Mouse (Mus musculus) CH12.LX (cell line): ENCODE results near the gene Gm10644. TPM values are rescaled to one million over a fixed set of nuclear protein-coding genes. Genes with fewer than 3 reads are reported as not detected.
A peak's percentile ranks its signal among the peaks of the same experiment; 100 is the strongest.

ENCODE experiments used
- DNase-seq: peaks from one replicate; pipeline ENCODE4 v3.0.0-alpha.2; 2013; ENCODE audit errors: extremely low read depth
- H3K27ac ChIP-seq: 2 replicates; pipeline ENCODE4 v1.5.1; 2012; ENCODE audit warnings: low read depth, mild to moderate bottlenecking, control low read depth, moderate library complexity; ENCODE audit not compliant: insufficient read depth
- H3K27me3 ChIP-seq: replicated peaks from 2 replicates; pipeline ENCODE3; 2012; ENCODE audit warnings: inconsistent platforms
- H3K36me3 ChIP-seq, 2 experiments: replicated peaks in 1 of 2; 2 replicates each; pipeline versions ENCODE3 to v1.6.1; 2012; ENCODE audit warnings: inconsistent platforms in 1 of 2, low read length in 1 of 2, mild to moderate bottlenecking in 1 of 2, mixed read lengths in 1 of 2, moderate library complexity in 1 of 2; ENCODE audit not compliant: control insufficient read depth in 1 of 2, insufficient read depth in 1 of 2
- H3K4me1 ChIP-seq, 2 experiments: 2 replicates each; pipeline ENCODE4 v1.6.1; 2012; ENCODE audit warnings: inconsistent platforms in 1 of 2, moderate library complexity in 1 of 2; ENCODE audit not compliant: insufficient read depth in 2 of 2, control insufficient read depth in 1 of 2
- H3K4me2 ChIP-seq: 2 replicates; pipeline ENCODE4 v1.6.1; 2012; ENCODE audit warnings: low read depth, mild to moderate bottlenecking, control low read depth; ENCODE audit not compliant: poor library complexity, insufficient read depth, severe bottlenecking
- H3K4me3 ChIP-seq, 3 experiments: fragments of 150-350 bp in 1 of 3; sonication (generic) in 1 of 3; replicated peaks in 1 of 3; 2 replicates each; pipeline versions ENCODE3 to v1.5.1; 2011 to 2012; ENCODE audit warnings: low read depth in 2 of 3, low read length in 2 of 3, mild to moderate bottlenecking in 2 of 3, moderate library complexity in 2 of 3, control low read depth in 1 of 3, improper control_type of control experiment in 1 of 3, inconsistent platforms in 1 of 3, mixed read lengths in 1 of 3; ENCODE audit not compliant: poor library complexity in 1 of 3
- H3K79me2 ChIP-seq: replicated peaks from 2 replicates; pipeline ENCODE4 v1.6.1; 2012; ENCODE audit warnings: mild to moderate bottlenecking, moderate library complexity; ENCODE audit not compliant: control insufficient read depth, poor library complexity, insufficient read depth, severe bottlenecking; ENCODE audit errors: extremely low read depth
- H3K9ac ChIP-seq: 2 replicates; pipeline ENCODE4 v1.6.1; 2012; ENCODE audit warnings: low read depth, mild to moderate bottlenecking, control low read depth, moderate library complexity; ENCODE audit not compliant: insufficient read depth
- H3K9me3 ChIP-seq: replicated peaks from 2 replicates; pipeline ENCODE3; 2012; ENCODE audit warnings: low read length, inconsistent platforms, mixed read lengths
- BHLHE40 ChIP-seq: IDR thresholded peaks from 2 replicates; pipeline ENCODE4 v1.6.1; 2011; ENCODE audit warnings: mild to moderate bottlenecking, low read depth, low read length, improper control_type of control experiment
- CHD2 ChIP-seq: IDR thresholded peaks from 2 replicates; pipeline ENCODE4 v1.6.1; 2011; ENCODE audit warnings: low read length, improper control_type of control experiment
- CTCF ChIP-seq, 2 experiments: IDR thresholded peaks in 1 of 2; conservative IDR thresholded peaks in 1 of 2; 2 replicates each; pipeline ENCODE4 v1.5.1; 2011 to 2012; ENCODE audit warnings: low read depth in 2 of 2, low read length in 2 of 2, improper control_type of control experiment in 1 of 2, inconsistent platforms in 1 of 2, mild to moderate bottlenecking in 1 of 2, moderate library complexity in 1 of 2
- ELF1 ChIP-seq: IDR thresholded peaks from 2 replicates; pipeline ENCODE4 v1.6.1; 2014; ENCODE audit warnings: low read depth, mild to moderate bottlenecking, inconsistent platforms, low read length, improper control_type of control experiment
- GABPA ChIP-seq: IDR thresholded peaks from 2 replicates; pipeline ENCODE4 v1.6.1; 2012; ENCODE audit warnings: low read depth, low read length, improper control_type of control experiment, inconsistent platforms; ENCODE audit not compliant: insufficient replicate concordance
- IRF4 ChIP-seq: IDR thresholded peaks from 2 replicates; pipeline ENCODE4 v1.6.1; 2014; ENCODE audit warnings: low read depth, mild to moderate bottlenecking, inconsistent platforms, low read length, improper control_type of control experiment
- KAT2A ChIP-seq: IDR thresholded peaks from 2 replicates; pipeline ENCODE4 v1.6.1; 2012; ENCODE audit warnings: low read length, improper control_type of control experiment, inconsistent platforms; ENCODE audit not compliant: insufficient replicate concordance
- MAFK ChIP-seq: IDR thresholded peaks from 2 replicates; pipeline ENCODE4 v1.6.1; 2011; ENCODE audit warnings: low read length, improper control_type of control experiment; ENCODE audit not compliant: insufficient replicate concordance
- MAZ ChIP-seq: IDR thresholded peaks from 2 replicates; pipeline ENCODE4 v1.6.1; 2012; ENCODE audit warnings: low read depth, mild to moderate bottlenecking, inconsistent platforms, low read length, improper control_type of control experiment, moderate library complexity
- MXI1 ChIP-seq: IDR thresholded peaks from 2 replicates; pipeline ENCODE4 v1.6.1; 2011; ENCODE audit warnings: mild to moderate bottlenecking, low read depth, low read length, improper control_type of control experiment
- NELFE ChIP-seq: IDR thresholded peaks from 2 replicates; pipeline ENCODE4 v1.6.1; 2011; ENCODE audit warnings: low read depth, low read length, improper control_type of control experiment
- PAX5 ChIP-seq: IDR thresholded peaks from 2 replicates; pipeline ENCODE4 v1.6.1; 2012; ENCODE audit warnings: low read length, inconsistent platforms, mixed read lengths
- POLR2A ChIP-seq: IDR thresholded peaks from 2 replicates; pipeline ENCODE4 v1.6.1; 2011; ENCODE audit warnings: low read depth, mild to moderate bottlenecking, improper control_type of control experiment, low read length
- RAD21 ChIP-seq: IDR thresholded peaks from 2 replicates; pipeline ENCODE4 v1.6.1; 2011; ENCODE audit warnings: low read depth, mild to moderate bottlenecking, low read length, improper control_type of control experiment, moderate library complexity
- RCOR1 ChIP-seq: conservative IDR thresholded peaks from 2 replicates; pipeline ENCODE4 v1.6.1; 2012; ENCODE audit warnings: low read depth, mild to moderate bottlenecking, inconsistent platforms, low read length, improper control_type of control experiment
- SIN3A ChIP-seq: IDR thresholded peaks from 2 replicates; pipeline ENCODE4 v1.6.1; 2012; ENCODE audit warnings: low read length, improper control_type of control experiment, inconsistent platforms
- TBP ChIP-seq: conservative IDR thresholded peaks from 2 replicates; pipeline ENCODE4 v1.6.1; 2011; ENCODE audit warnings: low read depth, low read length, improper control_type of control experiment
- USF2 ChIP-seq: conservative IDR thresholded peaks from 2 replicates; pipeline ENCODE4 v1.6.1; 2011; ENCODE audit warnings: low read depth, low read length, improper control_type of control experiment
- ZC3H11A ChIP-seq: IDR thresholded peaks from 2 replicates; pipeline ENCODE4 v1.6.1; 2012; ENCODE audit warnings: low read depth, mild to moderate bottlenecking, inconsistent platforms, low read length, improper control_type of control experiment
- ZKSCAN1 ChIP-seq: IDR thresholded peaks from 2 replicates; pipeline ENCODE4 v1.6.1; 2012; ENCODE audit warnings: low read depth, inconsistent platforms, low read length, improper control_type of control experiment, borderline replicate concordance
- ZNF384 ChIP-seq: IDR thresholded peaks from 2 replicates; pipeline ENCODE4 v1.6.1; 2012; ENCODE audit warnings: low read depth, low read length, improper control_type of control experiment, inconsistent platforms
- dilution Hi-C: fragments of 300-500 bp; cut with MboI; formaldehyde crosslinking; loops from 2 replicates; pipeline ENCODE4 v1.14.3; 2020; ENCODE audit warnings: low sequenced_read_pairs; ENCODE audit not compliant: extremely low pct_unique_long_range_greater_than_20kb, extremely low pct_ligation_motif_present
- in situ Hi-C: fragments of 300-500 bp; cut with MboI; formaldehyde crosslinking; loops from 3 replicates; pipeline ENCODE4 v1.14.3; 2019; ENCODE audit warnings: low sequenced_read_pairs, low pct_ligation_motif_present, low pct_unique_long_range_greater_than_20kb, mixed read lengths
- polyA plus RNA-seq: library from polyadenylated mRNA; unstranded; fragments of >175 nt; gene quantifications from 2 replicates; pipeline ENCODE4 v1.2.1, GENCODE M21; 2012; ENCODE audit warnings: low read depth; ENCODE audit not compliant: insufficient read length
- total RNA-seq, 2 experiments: library from RNA; depleted of rRNA; stranded (reverse); fragments of 300-350 nt in 1 of 2; fragments of >200 nt in 1 of 2; gene quantifications; 2 replicates each; pipeline ENCODE4 v1.2.3; 2012 to 2014

The Gm10644 gene
- total and polyA plus RNA-seq, 3 experiments: 0.44 to 1.7 (median 0.58) TPM

DNA sequence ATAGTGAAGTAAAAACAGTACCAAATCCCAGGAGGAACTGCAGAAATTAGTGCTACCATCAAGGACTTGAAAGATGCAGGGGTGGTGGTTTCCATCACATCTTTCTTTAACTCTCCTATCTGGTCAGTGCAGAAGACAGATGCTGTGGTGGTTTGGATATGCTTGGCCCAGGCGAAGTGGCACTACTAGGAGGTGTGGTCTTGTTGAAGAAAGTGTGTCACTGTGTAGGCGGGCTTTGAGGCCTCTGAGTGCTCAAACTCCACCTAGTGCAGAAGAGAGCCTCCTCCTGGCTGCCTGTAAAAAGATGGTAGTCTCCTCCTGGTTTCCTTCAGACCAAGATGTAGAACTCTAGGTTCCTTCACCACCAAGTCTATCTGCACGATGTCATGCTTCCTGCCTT is 9.5 kb downstream of the Gm10644 start:
- H3K27ac ChIP-seq: no peak overlapping the region
- H3K4me2 ChIP-seq: no peak overlapping the region
- dilution Hi-C loops: no loop called here
- H3K4me3 ChIP-seq: no peak overlapping the region
- H3K9me3 ChIP-seq: no peaks in the 10 kb centered on the region
- in situ Hi-C loops: no loop called here
- H3K36me3 ChIP-seq: peaks cover 0 to 5% of the 10 kb centered on the region in 2 experiments
- no peaks in the 10 kb centered on the region for H3K79me2 ChIP-seq
- peaks cover 0 to 5% of the 10 kb centered on the region in 2 experiments; a peak in 1 of 4 replicates for H3K4me1 ChIP-seq
- H3K9ac ChIP-seq: no peak overlapping the region
- H3K27me3 ChIP-seq: no peaks in the 10 kb centered on the region
- DNase-seq: peak; percentile 20
- TF ChIP-seq CTCF (conservative IDR thresholded peaks at IDR 0.05 in 1 of 2, IDR thresholded peaks at IDR 0.05 in 1 of 2; ENCODE audit: low read depth in 2 of 2, low read length in 2 of 2) (peak in 1 of 2 experiments; percentile 9; a peak in 1 of 4 replicates), USF2 (no peak)

DNA sequence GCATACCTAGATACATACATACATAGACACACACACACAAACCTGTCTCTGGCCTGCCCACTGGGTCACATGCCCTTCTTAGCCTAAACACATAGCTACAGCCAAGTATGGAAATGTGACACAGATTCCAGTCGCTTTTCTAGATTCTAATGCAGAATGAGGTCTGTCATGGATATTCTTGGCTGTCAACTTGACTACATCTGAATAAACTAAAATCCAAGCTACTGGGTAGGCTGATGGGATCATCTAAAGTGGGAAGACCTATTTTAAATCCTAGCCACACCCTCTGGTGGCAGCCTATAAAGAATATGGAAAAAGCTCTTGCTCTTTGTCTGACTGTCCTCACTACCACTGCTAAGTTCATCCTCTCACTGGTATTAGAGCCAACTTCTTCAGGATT is 12.6 kb downstream of the Gm10644 start:
- dilution Hi-C loops: no loop called here
- Histone ChIP-seq H3K27ac (no peak overlapping the region), H3K27me3 (no peaks in the 10 kb centered on the region)

DNA sequence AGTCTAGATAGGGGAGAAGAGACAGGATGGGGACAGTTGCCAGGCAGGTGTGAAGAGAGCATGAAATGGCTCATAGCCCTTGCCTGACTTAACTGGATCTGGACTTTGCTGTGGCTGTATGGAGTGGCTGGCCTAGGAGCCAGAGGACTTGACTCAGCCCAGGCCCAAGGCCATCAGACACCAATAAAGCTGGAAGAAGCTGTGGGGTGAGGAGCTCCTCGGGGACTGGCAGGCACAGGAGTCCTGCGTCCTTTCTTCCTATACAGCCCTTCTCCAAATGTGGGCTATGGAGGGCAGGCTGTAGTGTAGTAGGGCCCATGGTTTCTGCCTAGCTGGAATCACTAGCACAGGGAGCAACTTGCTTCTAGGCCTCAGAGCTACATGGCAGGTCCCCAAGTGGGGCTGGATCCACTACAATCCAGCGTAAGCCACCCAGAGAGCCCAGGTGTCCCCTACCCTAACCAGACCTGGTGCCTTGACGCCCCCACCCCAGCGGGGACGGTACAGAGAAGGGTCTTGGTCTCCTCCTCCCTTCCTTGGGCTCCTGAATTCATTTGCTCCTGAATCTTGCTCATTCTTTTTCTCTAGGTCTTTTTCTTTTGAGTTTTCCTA is 13.8 kb downstream of the Gm10644 start:
- Histone ChIP-seq H3K4me3 (no peak overlapping the region), H3K27me3 (no peaks in the 10 kb centered on the region), H3K9me3 (no peaks in the 10 kb centered on the region), H3K79me2 (no peaks in the 10 kb centered on the region), H3K4me2 (no peak overlapping the region)
- no peak for TF ChIP-seq USF2
- no peak for TF ChIP-seq ZNF384
- no peak for TF ChIP-seq ZC3H11A
- no peak for TF ChIP-seq PAX5
- no peak for TF ChIP-seq CHD2
- TF ChIP-seq MAZ: no peak
- no peak for TF ChIP-seq ELF1
- TF ChIP-seq ZKSCAN1: no peak
- no peak for TF ChIP-seq MAFK
- no peak for TF ChIP-seq GABPA
- no peak for TF ChIP-seq KAT2A
- no peak for TF ChIP-seq BHLHE40
- no peak for TF ChIP-seq POLR2A
- TF ChIP-seq IRF4: no peak
- TF ChIP-seq RCOR1: no peak
- no peak for TF ChIP-seq SIN3A
- no peak for TF ChIP-seq TBP
- TF ChIP-seq, all 38 proteins: peak for 0
- in situ Hi-C loops: no loop called here
- dilution Hi-C loops: no loop called here
- Histone ChIP-seq H3K36me3 (peaks cover 10 to 47% of the 10 kb centered on the region in 2 experiments), H3K4me1 (peaks cover 0 to 5% of the 10 kb centered on the region in 2 experiments; a peak in 1 of 4 replicates), H3K27ac (no peak overlapping the region), H3K9ac (no peak overlapping the region)
- DNase-seq: no peak

More for the DNA sequence above, 12.6 kb downstream of the Gm10644 start:
- Histone ChIP-seq H3K4me2 (no peak overlapping the region), H3K9ac (no peak overlapping the region), H3K9me3 (no peaks in the 10 kb centered on the region), H3K4me3 (no peak overlapping the region), H3K4me1 (peaks cover 0 to 5% of the 10 kb centered on the region in 2 experiments; a peak in 1 of 4 replicates), H3K79me2 (no peaks in the 10 kb centered on the region), H3K36me3 (peaks cover 4 to 34% of the 10 kb centered on the region in 2 experiments)
- in situ Hi-C loops: no loop called here
- DNase-seq: no peak
- TF ChIP-seq NELFE (no peak), MXI1 (no peak), ELF1 (no peak), RAD21 (no peak), IRF4 (no peak), TBP (no peak)
